Mouse (Mus musculus): Measurements from ENCODE around the gene Csnk2b. TPM values are rescaled to one million over a fixed set of nuclear protein-coding genes. Genes with fewer than 3 reads are reported as not detected.

Gene Csnk2b
- polyA plus RNA-seq, 1 experiment from 2014 or later = 319 TPM

GRCm38 (mm10) chr17:35141971-35142370, 20.1 kb upstream of the Csnk2b start:
- Histone ChIP-seq H3K4me3 (ENCODE audit: low read depth, low read length) (no peak overlapping the region), H3K36me3 (ENCODE audit: control insufficient read depth, insufficient read depth, low read length) (peaks cover 68% of the 10 kb centered on the region), H3K27me3 (ENCODE audit: control insufficient read depth, insufficient read depth, low read length) (no peaks in the 10 kb centered on the region), H3K27ac (ENCODE audit: low read depth, low read length) (no peak overlapping the region), H3K9ac (ENCODE audit: low read length) (no peak overlapping the region), H3K4me1 (ENCODE audit: control insufficient read depth, insufficient read depth, low read length) (peaks cover 6% of the 10 kb centered on the region; the same call in 1 of the 2 replicates), H3K4me2 (ENCODE audit: low read depth) (no peak overlapping the region), H3K9me3 (ENCODE audit: control insufficient read depth, low read length) (no peaks in the 10 kb centered on the region)
- ATAC-seq (ENCODE audit: insufficient read depth, low FRiP score, low TSS enrichment) (no peak), DNase-seq (ENCODE audit: low spot score) (no peak)
- 93% methylated on average over 6 of the region's 6 CpGs for WGBS

GRCm38 (mm10) chr17:35140490-35140996, 18.7 kb upstream of the Csnk2b start:
- DNase-seq (ENCODE audit: low spot score) (no peak), ATAC-seq (ENCODE audit: insufficient read depth, low FRiP score, low TSS enrichment) (no peak)
- H3K4me3 ChIP-seq (ENCODE audit: low read depth, low read length) = no peak overlapping the region; the same call in 1 of the 2 replicates
- H3K36me3 ChIP-seq (ENCODE audit: control insufficient read depth, insufficient read depth, low read length) = peaks cover 61% of the 10 kb centered on the region
- H3K4me1 ChIP-seq (ENCODE audit: control insufficient read depth, insufficient read depth, low read length) = peaks cover 9% of the 10 kb centered on the region; the same call in 1 of the 2 replicates
- WGBS = 85% methylated on average over 16 of the region's 16 CpGs
- H3K9ac ChIP-seq (ENCODE audit: low read length) = no peak overlapping the region
- no peaks in the 10 kb centered on the region for H3K27me3 ChIP-seq (ENCODE audit: control insufficient read depth, insufficient read depth, low read length)
- H3K9me3 ChIP-seq (ENCODE audit: control insufficient read depth, low read length) = no peaks in the 10 kb centered on the region
- H3K27ac ChIP-seq (ENCODE audit: low read depth, low read length) = no peak overlapping the region
- no peak overlapping the region; the same call in 1 of the 2 replicates for H3K4me2 ChIP-seq (ENCODE audit: low read depth)

GRCm38 (mm10) chr17:35139269-35139668, 17.4 kb upstream of the Csnk2b start:
- Histone ChIP-seq H3K4me2 (ENCODE audit: low read depth) (no peak overlapping the region), H3K9ac (ENCODE audit: low read length) (no peak overlapping the region), H3K4me1 (ENCODE audit: control insufficient read depth, insufficient read depth, low read length) (peaks cover 9% of the 10 kb centered on the region; the same call in 1 of the 2 replicates), H3K9me3 (ENCODE audit: control insufficient read depth, low read length) (no peaks in the 10 kb centered on the region), H3K36me3 (ENCODE audit: control insufficient read depth, insufficient read depth, low read length) (peaks cover 49% of the 10 kb centered on the region), H3K4me3 (ENCODE audit: low read depth, low read length) (no peak overlapping the region), H3K27me3 (ENCODE audit: control insufficient read depth, insufficient read depth, low read length) (no peaks in the 10 kb centered on the region), H3K27ac (ENCODE audit: low read depth, low read length) (no peak overlapping the region)
- 98% methylated on average over 3 of the region's 3 CpGs for WGBS
- DNase-seq (ENCODE audit: low spot score) (no peak), ATAC-seq (ENCODE audit: insufficient read depth, low FRiP score, low TSS enrichment) (no peak)

- no peaks in the 10 kb centered on the region for H3K9me3 ChIP-seq (ENCODE audit: control insufficient read depth, low read length)
- H3K27ac ChIP-seq (ENCODE audit: low read depth, low read length) = peak overlapping the region; percentile 90
- DNase-seq (ENCODE audit: low spot score) (no peak), ATAC-seq (ENCODE audit: insufficient read depth, low FRiP score, low TSS enrichment) (peak; percentile 54; the same call in 1 of the 2 replicates)
- H3K4me3 ChIP-seq (ENCODE audit: low read depth, low read length) = peak overlapping the region; percentile 74
- peak overlapping the region; percentile 81 for H3K9ac ChIP-seq (ENCODE audit: low read length)
- H3K4me1 ChIP-seq (ENCODE audit: control insufficient read depth, insufficient read depth, low read length) = peaks cover 9% of the 10 kb centered on the region; the same call in 1 of the 2 replicates
- peak overlapping the region; percentile 85 for H3K4me2 ChIP-seq (ENCODE audit: low read depth)
- 1% methylated on average over 35 of the region's 43 CpGs for WGBS
- no peaks in the 10 kb centered on the region for H3K27me3 ChIP-seq (ENCODE audit: control insufficient read depth, insufficient read depth, low read length)
- peaks cover 20% of the 10 kb centered on the region for H3K36me3 ChIP-seq (ENCODE audit: control insufficient read depth, insufficient read depth, low read length)
Observed at GRCm38 (mm10) chr17:35135591-35136320, 13.9 kb upstream of the Csnk2b start.

GRCm38 (mm10) chr17:35134801-35135590, 13.1 kb upstream of the Csnk2b start, which contains the start of gene Bag6:
TSS of gene Bag6 (plus strand) at chr17:35135178.
- Histone ChIP-seq H3K4me2 (ENCODE audit: low read depth) (peak within 1 kb of the TSS; percentile 85), H3K9ac (ENCODE audit: low read length) (peak within 1 kb of the TSS; percentile 81), H3K27ac (ENCODE audit: low read depth, low read length) (peak within 1 kb of the TSS; percentile 90), H3K4me3 (ENCODE audit: low read depth, low read length) (peak within 1 kb of the TSS; percentile 74), H3K9me3 (ENCODE audit: control insufficient read depth, low read length) (no peaks in the 10 kb centered on the region), H3K4me1 (ENCODE audit: control insufficient read depth, insufficient read depth, low read length) (peaks cover 9% of the 10 kb centered on the region; the same call in 1 of the 2 replicates), H3K27me3 (ENCODE audit: control insufficient read depth, insufficient read depth, low read length) (no peaks in the 10 kb centered on the region), H3K36me3 (ENCODE audit: control insufficient read depth, insufficient read depth, low read length) (peaks cover 13% of the 10 kb centered on the region)
- DNase-seq (ENCODE audit: low spot score) (peak; percentile 97), ATAC-seq (ENCODE audit: insufficient read depth, low FRiP score, low TSS enrichment) (peak; percentile 93)
- WGBS = under 1% methylated on average over 63 of the region's 66 CpGs

- Histone ChIP-seq H3K4me1 (ENCODE audit: control insufficient read depth, insufficient read depth, low read length) (peaks cover 9% of the 10 kb centered on the region; the same call in 1 of the 2 replicates), H3K27me3 (ENCODE audit: control insufficient read depth, insufficient read depth, low read length) (no peaks in the 10 kb centered on the region), H3K9me3 (ENCODE audit: control insufficient read depth, low read length) (no peaks in the 10 kb centered on the region), H3K36me3 (ENCODE audit: control insufficient read depth, insufficient read depth, low read length) (peaks cover 2% of the 10 kb centered on the region; the same call in 1 of the 2 replicates), H3K4me2 (ENCODE audit: low read depth) (no peak overlapping the region), H3K9ac (ENCODE audit: low read length) (no peak overlapping the region), H3K27ac (ENCODE audit: low read depth, low read length) (no peak overlapping the region), H3K4me3 (ENCODE audit: low read depth, low read length) (no peak overlapping the region)
- WGBS = 94% methylated on average over 7 of the region's 7 CpGs
- no peak for ATAC-seq (ENCODE audit: insufficient read depth, low FRiP score, low TSS enrichment)
- no peak for DNase-seq (ENCODE audit: low spot score)
Observed at GRCm38 (mm10) chr17:35133517-35133916, 11.7 kb upstream of the Csnk2b start.

- no peaks in the 10 kb centered on the region for H3K27me3 ChIP-seq (ENCODE audit: control insufficient read depth, insufficient read depth, low read length)
- peaks cover 5% of the 10 kb centered on the region; the same call in 1 of the 2 replicates for H3K4me1 ChIP-seq (ENCODE audit: control insufficient read depth, insufficient read depth, low read length)
- DNase-seq (ENCODE audit: low spot score) (no peak), ATAC-seq (ENCODE audit: insufficient read depth, low FRiP score, low TSS enrichment) (no peak)
- no peaks in the 10 kb centered on the region for H3K9me3 ChIP-seq (ENCODE audit: control insufficient read depth, low read length)
- no peak overlapping the region for H3K9ac ChIP-seq (ENCODE audit: low read length)
- H3K4me3 ChIP-seq (ENCODE audit: low read depth, low read length) = no peak overlapping the region
- H3K4me2 ChIP-seq (ENCODE audit: low read depth) = no peak overlapping the region
- no peaks in the 10 kb centered on the region for H3K36me3 ChIP-seq (ENCODE audit: control insufficient read depth, insufficient read depth, low read length)
- 86% methylated on average over 3 of the region's 3 CpGs for WGBS
- no peak overlapping the region for H3K27ac ChIP-seq (ENCODE audit: low read depth, low read length)
Observed at GRCm38 (mm10) chr17:35132174-35132560, 10.3 kb upstream of the Csnk2b start.

- Histone ChIP-seq H3K27me3 (ENCODE audit: control insufficient read depth, insufficient read depth, low read length) (no peaks in the 10 kb centered on the region), H3K36me3 (ENCODE audit: control insufficient read depth, insufficient read depth, low read length) (no peaks in the 10 kb centered on the region), H3K4me3 (ENCODE audit: low read depth, low read length) (no peak within 1 kb of the TSS), H3K4me2 (ENCODE audit: low read depth) (no peak within 1 kb of the TSS), H3K9me3 (ENCODE audit: control insufficient read depth, low read length) (no peaks in the 10 kb centered on the region), H3K9ac (ENCODE audit: low read length) (no peak within 1 kb of the TSS), H3K27ac (ENCODE audit: low read depth, low read length) (no peak within 1 kb of the TSS), H3K4me1 (ENCODE audit: control insufficient read depth, insufficient read depth, low read length) (peaks cover 3% of the 10 kb centered on the region; the same call in 1 of the 2 replicates)
- ATAC-seq (ENCODE audit: insufficient read depth, low FRiP score, low TSS enrichment) (no peak), DNase-seq (ENCODE audit: low spot score) (no peak)
- 81% methylated on average over 15 of the region's 15 CpGs for WGBS
Observed at GRCm38 (mm10) chr17:35131500-35132173, 9.8 kb upstream of the Csnk2b start, which contains the start of gene Apom. TSS of gene Apom (minus strand) at chr17:35132050.
